Mouse (Mus musculus) spleen, adult 2 months (tissue): ENCODE measurements around the gene Fastk.

Experiments
- CTCF ChIP-seq: fragments of 200-500 bp; IDR thresholded peaks from 2 replicates; pipeline ENCODE4 v1.5.1; 2011; ENCODE audit warnings: mild to moderate bottlenecking, inconsistent platforms; ENCODE audit not compliant: insufficient read depth, insufficient read length, insufficient replicate concordance; ENCODE audit errors: extremely low read depth
- POLR2A ChIP-seq: fragments of 200-500 bp; IDR thresholded peaks from 2 replicates; pipeline ENCODE4 v1.6.1; 2011; ENCODE audit warnings: low read depth, low read length, inconsistent platforms

DNA sequence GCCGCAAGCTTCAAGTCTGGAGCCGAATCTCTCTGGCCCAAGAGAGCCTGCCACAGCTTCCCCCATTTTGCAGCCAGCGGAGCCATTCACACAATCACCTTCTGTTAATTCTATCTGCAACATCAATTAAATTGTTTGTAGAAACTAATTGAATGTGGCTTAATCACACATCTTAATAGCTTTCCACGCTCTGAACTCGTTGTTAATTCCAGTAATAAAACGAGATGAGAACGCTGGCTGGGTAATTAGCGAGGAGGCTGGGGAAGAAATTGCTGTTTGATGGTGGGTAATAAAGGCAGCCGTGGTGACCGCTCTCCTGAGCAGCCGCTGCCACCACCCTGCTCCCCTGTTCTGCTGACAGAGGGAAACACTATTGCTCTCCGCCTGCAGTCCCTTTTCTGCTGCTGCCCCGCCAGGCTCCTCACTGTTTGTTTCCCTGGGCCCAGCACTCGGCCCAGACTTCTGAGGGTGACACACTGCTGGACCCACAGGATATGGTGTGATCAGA is 45.4 kb upstream of the Fastk start:
- no peak for TF ChIP-seq CTCF
- TF ChIP-seq POLR2A: no peak
